Mouse (Mus musculus) stomach, postnatal 0 days (tissue): Measurements from ENCODE around the gene E4f1. TPM values are rescaled to one million over a fixed set of nuclear protein-coding genes. Genes with fewer than 3 reads are reported as not detected.
"Not testable (repeated sequence)": the region's sequence is repeated elsewhere in the genome, so short reads cannot be mapped to it uniquely, and the experiment has no call there.

Experiments used
- ATAC-seq: fragments of 200-750 bp; cut with Nextera tagmentation; 2 replicates; pipeline ENCODE4 v1.8.0; 2017; ENCODE audit not compliant: low FRiP score, low TSS enrichment
- DNase-seq: peaks from one replicate; pipeline ENCODE4 v3.0.0-alpha.2; 2016; ENCODE audit warnings: low spot score
- H3K27ac ChIP-seq: fragments of 300-500 bp; sonication (generic); replicated peaks from 2 replicates; pipeline ENCODE4 v1.5.1; 2014; ENCODE audit warnings: mild to moderate bottlenecking, control low read depth
- H3K27me3 ChIP-seq: fragments of 300-500 bp; sonication (generic); 2 replicates; pipeline ENCODE4 v1.6.1; 2014; ENCODE audit warnings: low read length; ENCODE audit not compliant: control insufficient read depth, insufficient read depth
- H3K36me3 ChIP-seq: fragments of 300-500 bp; sonication (generic); 2 replicates; pipeline ENCODE4 v1.6.1; 2014; ENCODE audit warnings: low read length, mixed read lengths; ENCODE audit not compliant: control insufficient read depth, insufficient read depth
- H3K4me1 ChIP-seq: fragments of 300-500 bp; sonication (generic); replicated peaks from 2 replicates; pipeline ENCODE4 v1.6.1; 2014; ENCODE audit warnings: antibody characterized with exemption; ENCODE audit not compliant: control insufficient read depth, insufficient read depth
- H3K4me2 ChIP-seq: fragments of 300-500 bp; sonication (generic); replicated peaks from 2 replicates; pipeline ENCODE4 v1.6.1; 2014; ENCODE audit warnings: low read depth, mild to moderate bottlenecking, control low read depth, moderate library complexity
- H3K4me3 ChIP-seq: fragments of 300-500 bp; sonication (generic); 2 replicates; pipeline ENCODE4 v1.5.1; 2014; ENCODE audit warnings: low read depth, low read length, control low read depth
- H3K9ac ChIP-seq: fragments of 300-500 bp; sonication (generic); 2 replicates; pipeline ENCODE4 v1.6.1; 2014; ENCODE audit warnings: mild to moderate bottlenecking, low read length, control low read depth, mixed read lengths
- H3K9me3 ChIP-seq: fragments of 300-500 bp; sonication (generic); 2 replicates; pipeline ENCODE4 v1.6.1; 2016; ENCODE audit warnings: low read length; ENCODE audit not compliant: control insufficient read depth
- CTCF ChIP-seq: IDR thresholded peaks from 2 replicates; pipeline ENCODE4 v1.5.1; 2016; ENCODE audit warnings: antibody characterized with exemption, low read depth, mild to moderate bottlenecking, moderate library complexity
- EP300 ChIP-seq: optimal IDR thresholded peaks from 2 replicates; pipeline ENCODE3; 2016; ENCODE audit warnings: antibody characterized with exemption
- WGBS: fragments of 180-500 bp; shearing (Covaris S2); extraction: QIAGEN DNeasy Blood & Tissue Kit; methylation state at CpG from one replicate; pipeline ENCODE4 v1.1.7; 2014; 5-methylcytosine and 5-hydroxymethylcytosine counted together
- polyA plus RNA-seq: library from polyadenylated mRNA; unstranded; fragments of >200 nt; fragmentation: Nextera tagmentation; extraction: Ambion mirVana; gene quantifications from 2 replicates; pipeline ENCODE4 v1.2.1, GENCODE M21; 2015

The E4f1 gene
- polyA plus RNA-seq, 1 experiment from 2014 or later, result 12.0 TPM

DNA sequence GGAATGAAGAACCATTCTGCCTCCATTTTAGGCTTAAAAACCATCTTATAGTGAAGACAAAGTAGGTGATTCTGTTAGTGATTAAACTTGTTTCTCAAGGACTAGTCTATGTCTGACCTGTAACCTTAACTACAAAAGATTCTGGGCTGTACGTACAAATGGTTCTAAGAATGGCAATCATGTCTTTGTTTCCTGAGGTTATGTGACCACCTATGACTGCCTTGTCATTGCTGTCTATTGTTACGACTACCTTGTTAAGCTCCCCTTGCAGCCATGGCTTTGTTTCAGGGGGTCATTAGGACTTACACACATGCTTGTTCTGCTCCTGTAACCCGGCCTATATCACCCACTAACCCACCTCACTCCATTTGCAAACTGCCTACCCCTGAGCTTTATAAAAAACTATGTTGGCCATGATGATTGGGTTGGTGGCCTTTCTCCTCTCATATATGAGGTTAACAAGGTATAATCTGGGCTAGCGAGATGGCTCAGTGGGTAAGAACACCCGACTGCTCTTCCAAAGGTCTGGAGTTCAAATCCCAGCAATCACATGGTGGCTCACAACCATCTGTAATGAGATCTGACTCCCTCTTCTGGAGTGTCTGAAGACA is 1.4 kb downstream of the E4f1 start:
- Histone ChIP-seq H3K4me1 (0 out of 2 replicates have a peak, but pooled peaks cover 6% of the 10 kb centered on the region), H3K9me3 (no peaks in the 10 kb centered on the region), H3K4me2 (no peak overlapping the region), H3K36me3 (no peaks in the 10 kb centered on the region), H3K9ac (no peak overlapping the region), H3K4me3 (no peak overlapping the region), H3K27ac (no peak overlapping the region), H3K27me3 (no peaks in the 10 kb centered on the region)
- DNase-seq (no peak), ATAC-seq (no peak)
- TF ChIP-seq CTCF (no peak), EP300 (no peak)
- 91% methylated on average over 5 of the region's 5 CpGs for WGBS

DNA sequence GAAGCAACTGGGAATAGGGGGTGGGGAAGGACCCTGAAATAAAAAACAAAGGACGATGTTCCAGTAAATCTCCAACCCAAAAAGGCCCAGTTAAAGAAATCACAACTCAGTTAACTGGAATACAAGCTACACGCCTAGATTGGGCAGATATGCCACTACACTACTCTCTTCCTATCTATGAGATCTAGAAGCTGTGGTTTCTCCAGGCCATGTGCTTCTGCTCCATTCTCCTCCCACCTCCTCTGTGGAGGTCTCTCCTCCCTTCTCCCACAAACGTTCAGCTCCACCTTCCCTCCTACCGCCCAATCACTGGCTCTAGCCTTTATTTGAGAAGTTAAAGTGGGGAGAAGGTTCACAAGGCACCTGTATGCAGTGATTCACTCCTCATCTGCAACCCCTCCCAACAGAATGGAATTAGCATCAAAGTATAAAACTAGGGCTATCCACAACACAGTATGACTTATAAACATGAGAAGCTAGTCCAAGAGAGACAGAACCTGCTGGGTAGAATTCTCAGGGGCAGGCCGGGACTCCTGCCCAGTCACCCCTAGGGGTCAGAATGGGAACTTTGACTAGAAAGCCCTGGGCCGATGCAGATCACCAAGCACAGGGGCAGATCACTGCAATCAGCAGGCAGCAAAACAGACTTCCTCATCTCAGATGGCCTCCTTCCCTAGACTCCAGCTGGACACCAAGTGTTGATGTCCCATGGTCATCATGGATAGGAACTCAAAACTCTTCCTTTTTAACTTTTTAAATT is 6.6 kb downstream of the E4f1 start:
- ATAC-seq (peak; percentile 47; the same call in 1 of the 2 replicates), DNase-seq (no peak)
- no peak overlapping the region for H3K9ac ChIP-seq
- H3K36me3 ChIP-seq, result no peaks in the 10 kb centered on the region
- no peak overlapping the region for H3K27ac ChIP-seq
- TF ChIP-seq CTCF (peak; percentile 27), EP300 (no peak)
- H3K4me2 ChIP-seq, result no peak overlapping the region
- no peaks in the 10 kb centered on the region for H3K4me1 ChIP-seq
- 53% methylated on average over 6 of the region's 6 CpGs for WGBS
- no peak overlapping the region for H3K4me3 ChIP-seq
- H3K9me3 ChIP-seq, result no peaks in the 10 kb centered on the region
- no peaks in the 10 kb centered on the region for H3K27me3 ChIP-seq

DNA sequence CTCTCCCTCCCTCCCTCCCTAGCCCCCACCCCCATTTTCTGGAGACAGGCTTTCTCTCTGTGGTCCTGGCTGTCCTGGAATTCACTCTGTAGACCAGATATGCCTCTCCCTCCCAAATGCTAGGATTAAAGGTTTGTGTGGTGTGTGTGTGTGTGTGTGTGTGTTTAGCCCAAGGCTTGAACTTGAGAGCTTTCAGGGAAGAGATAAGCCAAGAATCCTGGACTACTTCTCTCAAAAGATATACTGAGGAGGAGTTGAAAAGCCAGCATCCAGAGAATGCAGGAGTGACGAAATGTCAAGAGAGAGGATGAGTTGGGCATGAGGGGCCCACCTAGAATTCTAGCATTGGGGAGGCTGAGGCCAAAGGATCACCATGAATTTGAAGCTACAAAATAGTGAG is 7.2 kb downstream of the E4f1 start:
- H3K4me2 ChIP-seq, result no peak overlapping the region
- H3K27ac ChIP-seq, result no peak overlapping the region
- no peaks in the 10 kb centered on the region for H3K36me3 ChIP-seq
- H3K27me3 ChIP-seq, result no peaks in the 10 kb centered on the region
- no peak overlapping the region for H3K9ac ChIP-seq
- TF ChIP-seq CTCF, result no peak
- no peak for TF ChIP-seq EP300
- WGBS, result 76% methylated on average over 1 of the region's 1 CpGs
- no peak overlapping the region for H3K4me3 ChIP-seq
- ATAC-seq (no peak), DNase-seq (no peak)
- H3K4me1 ChIP-seq, result no peaks in the 10 kb centered on the region
- no peaks in the 10 kb centered on the region for H3K9me3 ChIP-seq

DNA sequence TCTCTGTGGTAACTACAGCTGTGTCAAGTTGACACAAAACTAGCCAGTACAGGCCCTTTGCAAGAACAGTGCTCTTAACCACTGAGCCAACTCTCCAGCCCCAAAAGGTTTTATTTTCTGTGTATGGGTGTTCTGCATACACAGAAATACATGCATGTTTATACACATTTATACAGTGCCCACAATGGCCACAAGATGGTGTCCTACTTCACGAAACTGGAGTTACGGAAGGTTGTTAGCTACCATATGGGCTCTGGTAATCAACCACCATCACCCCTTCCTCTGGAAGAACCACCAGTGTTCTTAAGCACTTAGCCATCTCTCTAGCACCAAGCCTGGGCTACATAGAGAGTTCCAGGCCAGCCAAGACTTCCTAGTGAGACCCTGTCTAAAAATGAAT is 8.5 kb downstream of the E4f1 start:
- WGBS, result 77% methylated on average over 2 of the region's 2 CpGs
- Histone ChIP-seq H3K4me3 (no peak overlapping the region), H3K36me3 (no peaks in the 10 kb centered on the region), H3K9ac (no peak overlapping the region), H3K27ac (no peak overlapping the region), H3K9me3 (no peaks in the 10 kb centered on the region), H3K4me1 (no peaks in the 10 kb centered on the region), H3K4me2 (no peak overlapping the region), H3K27me3 (no peaks in the 10 kb centered on the region)
- TF ChIP-seq CTCF, result peak; percentile 76
- TF ChIP-seq EP300, result no peak
- ATAC-seq (peak; percentile 58; the same call in 1 of the 2 replicates), DNase-seq (peak; percentile 52)

DNA sequence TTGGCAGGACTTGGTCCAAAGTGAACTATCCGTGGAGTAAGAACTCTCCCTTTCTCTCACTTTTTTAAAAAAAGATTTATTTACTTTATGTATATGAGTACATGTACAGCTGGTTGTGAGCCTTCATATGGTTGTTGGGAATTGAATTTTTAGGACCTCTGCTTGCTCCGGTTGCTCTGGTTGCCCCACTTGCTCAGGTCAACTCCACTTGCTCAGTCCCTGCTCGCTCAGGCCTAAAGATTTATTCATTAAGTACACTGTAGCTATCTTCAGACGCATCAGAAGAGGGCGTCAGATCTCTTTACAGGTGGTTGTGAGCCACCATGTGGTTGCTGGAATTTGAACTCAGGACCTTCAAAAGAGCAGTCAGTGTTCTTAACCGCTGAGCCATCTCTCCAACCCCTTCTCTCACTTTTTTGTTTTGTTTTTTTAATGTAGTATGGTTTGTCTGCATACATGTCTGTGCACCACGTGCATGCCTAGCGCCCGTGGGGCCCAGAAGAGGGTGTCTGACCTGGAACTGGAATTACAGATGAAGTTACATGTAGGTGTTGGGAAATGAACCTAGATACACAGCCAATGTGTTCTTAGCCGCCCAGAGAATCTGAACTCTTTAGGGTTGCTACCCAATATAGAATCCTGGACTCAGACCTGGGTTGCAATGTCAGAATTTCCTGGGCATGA is 14.4 kb downstream of the E4f1 start:
- H3K9ac ChIP-seq, DNase-seq, H3K4me3 ChIP-seq, H3K9me3 ChIP-seq, H3K36me3 ChIP-seq, H3K4me1 ChIP-seq, ATAC-seq, H3K27me3 ChIP-seq: not testable (repeated sequence)
- peak overlapping the region; percentile 58 for H3K27ac ChIP-seq
- peak overlapping the region; percentile 37 for H3K4me2 ChIP-seq
- 45% methylated on average over 10 of the region's 10 CpGs for WGBS
